Mouse (Mus musculus) adrenal gland, adult 2 months (tissue): ENCODE measurements around the gene Spink2. TPM values are rescaled to one million over a fixed set of nuclear protein-coding genes. Genes with fewer than 3 reads are reported as not detected.
"Not testable (repeated sequence)": the region's sequence is repeated elsewhere in the genome, so short reads cannot be mapped to it uniquely, and the experiment has no call there.

Experiments used
- DNase-seq: peaks from one replicate; pipeline ENCODE4 v3.0.0; 2021
- polyA plus RNA-seq: library from polyadenylated mRNA; depleted of rRNA; stranded (reverse); fragments of >200 nt; gene quantifications from 2 replicates; pipeline ENCODE4 v1.2.3, GENCODE M21; 2012
- total RNA-seq, 2 experiments: library from RNA; stranded (reverse); gene quantifications; 2 replicates each; pipeline ENCODE4 v1.2.3; 2021

The Spink2 gene
- total and polyA plus RNA-seq, 3 experiments, result 0.52 TPM; not detected in 2

- DNase-seq, result peak; percentile 31
Measured at GRCm38 (mm10) chr5:77193951-77194350, 17.3 kb downstream of the Spink2 start.

GRCm38 (mm10) chr5:77193266-77193665, 18.0 kb downstream of the Spink2 start:
- no peak for DNase-seq

GRCm38 (mm10) chr5:77191631-77192030, 19.6 kb downstream of the Spink2 start:
- no peak for DNase-seq

GRCm38 (mm10) chr5:77191106-77191505, 20.2 kb downstream of the Spink2 start:
- no peak for DNase-seq

GRCm38 (mm10) chr5:77188738-77189137, 22.5 kb downstream of the Spink2 start:
- no peak for DNase-seq

- no peak for DNase-seq
Measured at GRCm38 (mm10) chr5:77185351-77185750, 25.9 kb downstream of the Spink2 start.

- DNase-seq, result not testable (repeated sequence)
Measured at GRCm38 (mm10) chr5:77183876-77184275, 27.4 kb downstream of the Spink2 start.

- no peak for DNase-seq
Measured at GRCm38 (mm10) chr5:77183338-77183737, 27.9 kb downstream of the Spink2 start.

GRCm38 (mm10) chr5:77181508-77181907, 29.8 kb downstream of the Spink2 start:
- no peak for DNase-seq

GRCm38 (mm10) chr5:77178976-77179375, 32.3 kb downstream of the Spink2 start:
- no peak for DNase-seq

GRCm38 (mm10) chr5:77178008-77178407, 33.3 kb downstream of the Spink2 start:
- no peak for DNase-seq

- DNase-seq, result no peak
Measured at GRCm38 (mm10) chr5:77174779-77175178, 36.5 kb downstream of the Spink2 start.

- peak; percentile 23 for DNase-seq
Measured at GRCm38 (mm10) chr5:77170593-77170992, 40.7 kb downstream of the Spink2 start.

- DNase-seq, result no peak
Measured at GRCm38 (mm10) chr5:77167306-77167945, 43.8 kb downstream of the Spink2 start.

- no peak for DNase-seq
Measured at GRCm38 (mm10) chr5:77165703-77166625, 45.3 kb downstream of the Spink2 start.

- DNase-seq, result no peak
Measured at GRCm38 (mm10) chr5:77163597-77163996, 47.7 kb downstream of the Spink2 start.

GRCm38 (mm10) chr5:77162566-77162965, 48.7 kb downstream of the Spink2 start:
- no peak for DNase-seq

- no peak for DNase-seq
Measured at GRCm38 (mm10) chr5:77157777-77158540, 53.3 kb downstream of the Spink2 start.

- DNase-seq, result no peak
Measured at GRCm38 (mm10) chr5:77156938-77157337, 54.3 kb downstream of the Spink2 start.

- no peak for DNase-seq
Measured at GRCm38 (mm10) chr5:77155526-77155925, 55.7 kb downstream of the Spink2 start.
